Mouse (Mus musculus): ENCODE data around the gene Cops2.

The Cops2 gene

GRCm38 (mm10) chr2:125820397-125820796 is 38.5 kb downstream of the Cops2 start:
- no peak for DNase-seq

DNA sequence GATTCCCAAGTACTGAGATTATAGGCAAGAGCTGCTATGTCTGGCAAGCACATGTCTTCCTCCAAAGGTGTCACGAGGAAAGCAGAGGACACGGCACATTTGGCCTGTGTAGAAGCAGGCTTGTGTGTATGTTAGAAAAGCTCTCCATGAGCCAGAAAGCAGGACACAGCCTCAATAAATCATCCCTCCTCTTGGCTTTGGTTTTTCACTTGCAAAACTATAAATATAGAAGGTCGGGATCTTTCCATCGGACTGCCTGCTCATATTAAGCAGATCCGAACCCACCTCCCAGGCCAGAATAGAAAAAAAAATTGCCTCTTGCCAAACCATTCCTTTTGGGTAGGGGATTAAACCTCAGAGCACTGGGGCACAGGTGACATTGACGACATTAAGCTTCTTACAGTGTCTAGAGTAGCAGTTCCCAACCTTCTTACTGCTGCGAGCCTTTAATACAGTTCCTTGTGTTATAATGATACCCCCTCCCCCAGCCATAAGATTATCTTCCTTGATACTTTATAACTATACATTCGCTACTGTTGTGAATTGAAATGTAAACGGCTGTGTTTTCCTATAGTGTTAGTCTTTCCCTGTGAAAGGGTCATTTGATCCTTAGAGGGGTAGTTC is 44.9 kb downstream of the Cops2 start:
- DNase-seq = no peak

GRCm38 (mm10) chr2:125811332-125811731 is 47.6 kb downstream of the Cops2 start:
- no peak for DNase-seq

DNA sequence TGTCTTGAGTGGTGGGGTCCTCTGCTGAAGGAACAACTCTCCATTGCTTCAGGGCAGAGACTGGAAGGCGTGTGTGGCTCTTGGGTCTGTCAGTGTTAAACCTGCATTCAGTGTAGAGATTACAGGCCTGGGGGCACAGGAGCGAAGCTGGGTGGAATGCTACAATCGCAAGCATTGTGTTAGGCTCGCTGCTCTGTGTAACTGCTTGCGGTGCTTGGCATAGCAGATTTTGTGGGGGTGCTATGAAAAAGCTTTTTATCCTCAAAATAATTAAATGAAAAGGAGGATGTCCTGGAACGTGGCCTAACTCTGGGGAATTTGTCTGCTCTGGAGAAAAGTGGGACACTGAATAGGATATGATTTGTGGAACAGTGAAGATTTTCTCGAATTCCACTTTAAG is 49.4 kb downstream of the Cops2 start:
- DNase-seq = peak; percentile 82

- DNase-seq = no peak
Observed at GRCm38 (mm10) chr2:125805826-125806225, 53.1 kb downstream of the Cops2 start.

DNA sequence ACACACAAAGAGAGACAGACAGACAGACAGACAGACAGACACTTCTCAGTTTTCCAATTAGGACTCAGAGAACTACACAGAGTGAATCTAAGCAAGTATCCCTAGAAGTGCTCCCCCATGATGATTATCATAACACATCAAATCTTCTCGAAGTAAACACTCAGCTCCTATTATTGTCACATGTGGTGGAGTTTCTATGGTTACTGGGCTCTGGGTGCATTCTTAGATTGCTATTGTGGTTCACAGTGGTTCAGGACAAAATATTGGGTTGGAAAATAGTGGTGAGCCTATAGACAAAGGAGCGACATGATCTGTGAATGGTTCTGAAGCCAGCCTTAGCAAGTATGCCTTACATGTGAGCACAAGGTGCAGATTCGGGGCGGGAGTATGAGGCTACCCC is 57.0 kb downstream of the Cops2 start:
- DNase-seq = no peak

- DNase-seq = no peak
Observed at GRCm38 (mm10) chr2:125801038-125801437, 57.9 kb downstream of the Cops2 start.

GRCm38 (mm10) chr2:125800428-125800827 is 58.5 kb downstream of the Cops2 start:
- DNase-seq = no peak

DNA sequence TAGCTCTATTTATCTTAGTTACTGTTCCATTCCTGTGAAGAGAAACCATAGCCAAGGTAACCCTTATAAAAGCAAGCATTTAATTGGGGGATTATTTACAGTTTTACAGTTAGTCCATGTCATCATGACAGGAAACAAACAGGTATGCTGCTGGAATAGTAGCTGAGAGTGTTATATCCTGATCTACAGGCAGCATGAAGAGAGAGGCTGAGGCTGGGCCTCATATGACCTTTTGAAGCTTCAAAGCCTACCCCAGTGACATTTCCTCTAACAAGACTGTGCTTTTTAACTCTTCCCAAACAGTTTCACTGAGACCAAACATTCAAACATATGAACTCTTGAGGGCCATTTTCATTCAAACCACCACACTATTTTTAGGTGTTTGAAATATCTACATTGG is 61.1 kb downstream of the Cops2 start:
- DNase-seq = no peak

- DNase-seq = no peak
Observed at GRCm38 (mm10) chr2:125795118-125795517, 63.8 kb downstream of the Cops2 start.

GRCm38 (mm10) chr2:125794166-125794565 is 64.8 kb downstream of the Cops2 start:
- DNase-seq = no peak

DNA sequence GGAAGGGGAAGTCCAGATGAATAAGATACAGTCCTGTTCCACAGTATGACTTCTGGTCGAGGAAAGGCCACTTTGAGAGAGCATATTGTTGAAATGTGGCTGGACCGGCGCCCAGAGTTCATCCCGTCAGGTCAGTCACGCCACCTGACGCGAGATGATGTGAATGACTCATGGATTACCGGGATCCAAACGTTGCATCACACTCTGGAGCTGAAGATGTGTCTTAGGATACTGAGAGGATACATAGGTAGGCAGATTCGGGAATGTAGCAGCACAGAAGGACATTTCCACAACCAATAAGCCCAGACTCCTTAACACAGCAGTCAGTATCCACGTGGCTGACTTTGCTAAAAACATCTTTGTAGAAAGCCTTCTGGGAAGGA is 66.1 kb downstream of the Cops2 start:
- no peak for DNase-seq

DNA sequence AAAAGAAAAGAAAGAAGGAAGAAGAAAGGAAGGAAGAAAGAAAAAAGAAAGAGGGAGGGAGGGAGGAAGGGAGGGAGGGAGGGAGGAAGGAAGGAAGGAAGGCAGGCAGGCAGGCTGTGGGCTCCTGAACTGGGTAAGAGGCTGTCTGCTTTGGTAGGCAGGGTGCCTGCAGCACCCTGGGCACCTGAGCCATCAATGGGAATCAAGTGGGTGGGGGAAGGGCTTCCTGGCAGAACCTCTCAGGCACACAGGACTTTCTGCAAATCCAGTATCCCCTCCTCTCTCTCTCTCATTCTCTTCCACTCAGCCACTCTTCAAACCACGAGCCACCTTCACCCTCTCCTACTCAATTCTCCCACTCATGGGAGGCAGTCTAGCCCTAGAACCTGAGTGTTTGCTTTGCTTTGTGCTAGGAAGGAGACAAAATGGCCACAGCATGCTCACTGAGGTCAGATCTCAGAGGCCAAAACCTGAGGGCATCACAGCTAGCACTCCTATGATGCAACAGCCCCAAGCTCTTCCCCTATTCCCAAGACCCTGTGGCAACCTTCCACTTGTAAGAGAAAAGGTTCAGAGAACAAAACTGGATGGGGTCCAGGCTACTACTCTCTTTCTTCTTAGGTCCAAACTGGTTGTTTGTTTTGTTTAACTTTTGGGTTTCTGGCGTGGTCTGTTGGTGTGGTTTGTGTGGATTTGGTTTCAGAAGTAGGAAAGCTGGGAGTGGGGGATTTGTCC is 66.6 kb downstream of the Cops2 start:
- DNase-seq = no peak

GRCm38 (mm10) chr2:125791485-125791885 is 67.5 kb downstream of the Cops2 start:
- no peak for DNase-seq

DNA sequence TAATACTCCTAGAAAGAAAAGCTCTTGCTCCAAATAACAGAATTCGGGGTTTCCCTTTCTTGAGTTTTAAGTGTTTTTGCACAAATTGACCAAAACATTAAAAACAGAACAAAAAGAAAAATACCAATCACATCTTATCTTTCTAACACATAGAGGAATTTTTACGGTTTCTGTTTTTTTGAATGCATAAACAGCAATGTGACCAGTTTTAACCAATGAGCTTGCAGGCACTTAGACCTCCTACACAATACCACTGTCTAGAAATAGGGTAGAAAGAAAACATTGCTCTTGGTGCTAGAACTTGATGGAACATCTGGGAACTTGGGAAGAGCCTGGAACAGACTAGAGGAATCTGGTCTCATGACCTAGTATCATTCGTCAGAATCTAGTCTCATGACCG is 68.7 kb downstream of the Cops2 start:
- DNase-seq = no peak

DNA sequence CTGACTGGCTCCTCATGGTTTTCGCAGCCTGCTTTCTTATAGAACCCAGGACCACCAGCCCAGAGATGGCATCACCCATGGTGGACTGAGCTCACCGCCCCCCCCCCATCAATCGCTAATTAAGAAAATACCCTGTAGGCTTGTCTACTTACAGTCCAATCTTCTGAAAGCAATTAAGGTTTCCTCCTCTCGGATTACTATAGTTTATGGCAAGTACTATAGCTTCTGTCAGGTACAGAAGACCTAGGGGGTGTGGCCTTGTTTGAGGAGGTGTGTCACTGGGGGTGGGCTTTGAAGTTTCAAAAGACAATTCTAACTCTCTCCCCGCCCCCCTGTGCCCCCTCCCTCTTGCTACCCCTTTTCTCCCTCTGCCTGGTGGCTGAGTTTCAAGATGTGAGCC is 69.7 kb downstream of the Cops2 start:
- no peak for DNase-seq

DNA sequence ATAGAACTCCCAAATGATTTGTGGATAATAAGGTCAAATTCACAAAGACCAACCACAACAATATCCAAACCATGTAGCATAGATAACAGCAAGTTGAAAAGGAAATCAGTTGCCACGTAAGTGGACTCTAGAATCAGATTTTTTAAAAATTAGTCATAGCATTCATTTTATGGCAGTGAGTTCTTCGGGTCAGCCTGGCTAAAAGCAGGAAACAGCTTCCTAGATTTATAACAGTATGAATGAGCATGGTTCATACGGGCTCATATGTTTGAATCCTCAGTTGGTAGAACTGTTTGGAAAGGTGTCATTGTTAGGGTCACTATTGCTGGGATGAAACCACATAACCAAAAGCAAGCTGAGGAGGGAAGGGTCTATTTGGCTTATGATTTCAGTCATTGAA is 70.2 kb downstream of the Cops2 start:
- no peak for DNase-seq

- no peak for DNase-seq
Observed at GRCm38 (mm10) chr2:125788351-125788750, 70.6 kb downstream of the Cops2 start.

GRCm38 (mm10) chr2:125785021-125785420 is 73.9 kb downstream of the Cops2 start:
- no peak for DNase-seq

DNA sequence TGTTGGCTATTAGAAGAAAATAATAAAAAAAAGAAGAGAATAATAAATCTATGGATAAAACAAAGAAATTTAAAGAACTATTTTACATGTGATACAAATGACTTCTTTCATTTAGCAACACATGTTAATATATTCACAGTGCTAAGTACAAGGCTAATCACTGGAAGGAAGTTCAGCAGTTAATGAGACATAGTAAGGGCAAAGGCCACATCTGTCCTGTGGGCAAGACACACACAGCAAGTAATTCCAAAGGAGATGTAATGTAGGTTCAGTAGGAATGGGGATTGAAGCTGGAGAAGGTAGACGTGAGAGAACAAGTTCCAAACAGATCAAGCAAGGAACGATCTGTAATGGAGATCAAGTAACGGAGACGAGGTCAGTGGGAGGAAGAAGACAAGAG is 74.5 kb downstream of the Cops2 start:
- DNase-seq = no peak

- DNase-seq = no peak
Observed at GRCm38 (mm10) chr2:125783868-125784267, 75.1 kb downstream of the Cops2 start.

DNA sequence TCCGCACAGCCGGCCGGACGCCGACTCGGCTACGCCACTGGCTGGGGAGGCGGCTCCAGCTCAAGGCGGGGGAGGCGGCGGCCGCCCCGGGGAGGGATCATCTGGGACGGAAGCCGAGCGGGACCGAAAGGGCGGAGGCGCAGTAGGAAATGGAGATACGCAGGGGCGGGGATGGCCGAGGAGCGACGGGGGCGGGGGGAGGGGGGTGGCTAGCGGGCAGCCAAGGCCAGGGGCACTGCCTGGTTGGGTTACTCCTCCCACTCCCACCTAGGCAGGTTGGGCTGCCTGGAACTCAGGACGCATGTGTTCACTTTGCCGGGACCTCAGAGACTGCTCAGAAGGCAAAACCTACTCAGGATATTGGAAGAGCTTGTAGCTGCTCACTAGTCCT is 76.2 kb downstream of the Cops2 start, which contains the start of gene Secisbp2l:
TSS of gene Secisbp2l (minus strand) at position 152 of the 391 bp plus-strand sequence.
- DNase-seq = peak; percentile 92

DNA sequence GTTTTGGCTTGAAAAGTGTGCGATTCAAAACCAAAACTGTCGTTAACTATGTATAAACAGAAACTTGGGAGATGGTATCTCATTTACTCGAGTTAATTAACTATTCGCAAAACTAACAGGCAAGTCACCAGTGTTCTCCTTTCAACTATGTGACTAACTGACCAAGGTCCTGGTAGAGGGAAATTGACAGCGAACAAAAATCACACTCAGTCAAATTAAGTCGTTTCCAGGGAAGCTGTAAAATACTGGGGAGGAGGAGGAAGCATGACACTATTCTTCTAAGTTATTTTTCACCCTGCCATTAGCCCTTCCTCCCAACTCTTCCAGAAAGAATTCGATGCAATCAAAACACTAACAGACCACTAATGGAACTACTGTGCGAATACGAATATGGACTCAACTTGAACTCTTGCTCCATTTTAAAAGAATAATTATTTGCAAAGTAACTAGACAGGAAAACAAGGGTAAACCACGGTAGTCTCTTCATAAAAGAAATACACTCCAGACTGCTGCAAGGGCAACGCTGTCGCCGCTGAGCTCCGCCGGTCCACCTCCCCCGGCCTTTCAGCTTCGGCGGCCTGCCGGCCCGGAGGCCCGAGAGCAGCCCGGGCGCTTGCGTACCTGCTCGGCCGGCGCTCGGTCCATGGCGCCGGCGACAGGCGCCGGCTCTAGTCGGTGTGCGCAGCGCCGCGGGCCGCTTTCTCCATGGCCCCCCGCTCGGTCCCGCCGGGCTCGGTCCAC is 76.8 kb downstream of the Cops2 start:
- no peak for DNase-seq

DNA sequence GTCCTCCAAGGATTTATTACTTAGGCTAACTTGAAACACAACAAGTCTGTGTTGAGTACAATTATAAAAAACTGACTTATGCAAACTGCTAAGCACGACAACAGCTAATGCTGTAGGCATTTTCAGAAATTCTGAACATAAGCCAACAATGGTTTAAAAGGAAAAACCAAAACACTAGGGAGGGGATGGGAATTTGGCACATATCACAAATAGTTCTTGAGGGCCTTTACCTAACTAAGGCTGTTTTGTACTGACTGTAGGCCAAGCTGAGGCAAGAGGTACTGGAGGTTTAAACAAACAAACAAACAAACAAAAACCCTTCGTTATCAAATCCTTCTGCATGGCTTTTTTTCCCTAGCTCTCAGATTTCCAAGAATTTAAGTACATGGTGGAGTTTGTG is 77.9 kb downstream of the Cops2 start:
- no peak for DNase-seq

Data from layer of hippocampus, adult 9-11 months (tissue).